Mouse (Mus musculus) cerebellum, adult 9-10 months (tissue): ENCODE measurements around the gene Il18rap.
A peak's percentile ranks its signal among the peaks of the same experiment; 100 is the strongest.
"Not testable (repeated sequence)": the region's sequence is repeated elsewhere in the genome, so short reads cannot be mapped to it uniquely, and the experiment has no call there.

Source experiments
- DNase-seq: peaks from one replicate; pipeline ENCODE4 v3.0.0; 2022

Gene Il18rap

GRCm38 (mm10) chr1:40546645-40547044, 31.5 kb downstream of the Il18rap start:
- DNase-seq, result no peak

- DNase-seq, result no peak
Measured at GRCm38 (mm10) chr1:40547064-40547572, 32.0 kb downstream of the Il18rap start.

- no peak for DNase-seq
Measured at GRCm38 (mm10) chr1:40547762-40548161, 32.6 kb downstream of the Il18rap start.

- no peak for DNase-seq
Measured at GRCm38 (mm10) chr1:40569374-40569773, 54.2 kb downstream of the Il18rap start.

GRCm38 (mm10) chr1:40579784-40580183, 64.6 kb downstream of the Il18rap start, which contains the start of gene Slc9a4:
Slc9a4 (plus strand) TSS chr1:40580081.
- peak; percentile 7 for DNase-seq

- no peak for DNase-seq
Measured at GRCm38 (mm10) chr1:40580269-40580668, 65.1 kb downstream of the Il18rap start.

- no peak for DNase-seq
Measured at GRCm38 (mm10) chr1:40586776-40587175, 71.6 kb downstream of the Il18rap start.

- DNase-seq, result no peak
Measured at GRCm38 (mm10) chr1:40590931-40591330, 75.8 kb downstream of the Il18rap start.

GRCm38 (mm10) chr1:40597822-40598221, 82.7 kb downstream of the Il18rap start:
- no peak for DNase-seq

- not testable (repeated sequence) for DNase-seq
Measured at GRCm38 (mm10) chr1:40599661-40600060, 84.5 kb downstream of the Il18rap start.

- DNase-seq, result no peak
Measured at GRCm38 (mm10) chr1:40600394-40601327, 85.5 kb downstream of the Il18rap start.
